Mouse (Mus musculus) adipose tissue, adult 10 weeks (tissue): ENCODE results near the gene 1700001L19Rik. TPM values are rescaled to one million over a fixed set of nuclear protein-coding genes. Genes with fewer than 3 reads are reported as not detected.

Source experiments
- polyA plus RNA-seq: library from polyadenylated mRNA; stranded (reverse); fragments of 350-450 nt; fragmentation: Illumina TruSeq; extraction: RNeasy Lipid Tissue Mini Kit (QIAGEN cat#74804); gene quantifications from one replicate; pipeline ENCODE4 v1.2.3, GENCODE M21; 2014; ENCODE audit warnings: low read depth, low replicate concordance

1700001L19Rik gene
- 2.8 TPM for polyA plus RNA-seq

GRCm38 (mm10) chr13:68597199-68597598 is at the start of gene 1700001L19Rik:
1700001L19Rik (plus strand) TSS chr13:68597421.

GRCm38 (mm10) chr13:68581747-68582516 is 15.3 kb upstream of the 1700001L19Rik start, which contains the start of the genes Mtrr and Fastkd3:
Mtrr (minus strand) TSS chr13:68582149.
Fastkd3 (plus strand) TSS chr13:68582234.

Other genes with a start within 250 kb of the 1700001L19Rik start
- gene Mtrr, start 15.3 kb upstream of the 1700001L19Rik start, polyA plus RNA-seq, result 13.9 TPM
- 8.2 TPM for gene Fastkd3, start 15.2 kb upstream of the 1700001L19Rik start, polyA plus RNA-seq